Mouse (Mus musculus): ENCODE results near the gene Oaz2. TPM values are rescaled to one million over a fixed set of nuclear protein-coding genes. Genes with fewer than 3 reads are reported as not detected.

Oaz2 gene
- polyA plus RNA-seq (2021; fragmentation: Nextera tagmentation), result 260 and 293 TPM in 2 replicates
- long read RNA-seq, experiment 1, partial matches to known transcripts, result 24 of 2,071 reads
- long read RNA-seq, experiment 1, other reads (novel, unspliced or antisense), result 2,043 of 2,071 reads
- long read RNA-seq, experiment 2, partial matches to known transcripts, result 60 of 459 reads
- long read RNA-seq, experiment 2, other reads (novel, unspliced or antisense), result 399 of 459 reads

GRCm38 (mm10) chr9:65667701-65668100 is at the start of gene Oaz2:
TSS of gene Oaz2 (plus strand) at chr9:65668001.

DNA sequence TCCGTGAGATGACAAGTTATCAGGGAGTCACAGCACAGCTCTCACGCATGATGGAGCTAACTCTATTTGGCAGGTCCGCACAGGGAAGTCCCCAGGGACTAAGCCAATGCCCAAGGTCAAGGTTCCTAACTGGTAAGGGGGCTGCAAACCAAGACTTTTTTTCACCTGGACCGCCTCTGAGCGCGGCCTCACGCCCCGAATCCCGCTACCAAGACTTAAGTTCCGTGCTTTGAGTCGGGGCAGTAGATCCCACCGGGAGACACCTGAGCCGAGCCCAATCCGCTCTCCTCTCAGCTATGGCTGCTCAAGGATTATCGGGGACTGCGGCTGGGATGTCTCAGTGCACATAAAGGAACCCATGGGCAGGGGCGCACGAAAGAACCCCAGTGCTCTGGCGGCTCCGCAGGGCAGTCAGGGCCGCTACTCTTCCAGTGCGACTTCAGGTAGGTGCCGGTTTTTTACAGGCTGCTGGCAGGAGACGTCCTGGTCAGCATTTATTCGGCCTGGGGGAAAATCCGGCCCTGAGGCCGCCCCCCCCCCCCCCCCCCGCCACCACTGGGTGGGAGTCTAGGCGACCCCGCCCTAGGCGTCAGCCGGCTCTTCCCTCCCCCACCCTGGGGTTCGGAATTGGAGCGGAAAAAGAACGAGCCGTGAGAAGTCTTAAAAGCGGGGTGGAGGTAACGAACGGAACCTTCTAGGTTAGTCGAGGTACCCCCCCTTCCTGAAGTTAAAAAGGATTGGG is 38.6 kb upstream of the Oaz2 start, which contains the start of gene Rbpms2:
TSS of gene Rbpms2 (plus strand) at position 624 of the 742 bp plus-strand sequence.

Other genes starting within 250 kb of the Oaz2 start
- gene Slc51b, start 245.0 kb upstream of the Oaz2 start, polyA plus RNA-seq (2021; fragmentation: Nextera tagmentation), result not detected in 2 replicates
- gene Mtfmt, start 232.2 kb upstream of the Oaz2 start, polyA plus RNA-seq (2021; fragmentation: Nextera tagmentation), result 9.8 and 10.9 TPM in 2 replicates
- gene Spg21, start 207.1 kb upstream of the Oaz2 start, polyA plus RNA-seq (2021; fragmentation: Nextera tagmentation), result 37.2 and 47.8 TPM in 2 replicates
- 0.15 TPM in 1 of 2 replicates, not detected in the other for gene Ankdd1a, start 147.8 kb upstream of the Oaz2 start, polyA plus RNA-seq (2021; fragmentation: Nextera tagmentation)
- gene Plekho2, start 88.0 kb upstream of the Oaz2 start, polyA plus RNA-seq (2021; fragmentation: Nextera tagmentation), result 4.7 and 7.0 TPM in 2 replicates
- 0.14 and 0.18 TPM in 2 replicates for gene Pif1, start 80.8 kb upstream of the Oaz2 start, polyA plus RNA-seq (2021; fragmentation: Nextera tagmentation)
- gene Rbpms2, start 38.4 kb upstream of the Oaz2 start, polyA plus RNA-seq (2021; fragmentation: Nextera tagmentation), result 1.8 and 3.2 TPM in 2 replicates
- 3.1 and 3.3 TPM in 2 replicates for gene Zfp609, start 159.6 kb downstream of the Oaz2 start, polyA plus RNA-seq (2021; fragmentation: Nextera tagmentation)
- 0.80 and 0.85 TPM in 2 replicates for gene Pclaf, start 222.2 kb downstream of the Oaz2 start, polyA plus RNA-seq (2021; fragmentation: Nextera tagmentation)
- gene Trip4, start 240.8 kb downstream of the Oaz2 start, polyA plus RNA-seq (2021; fragmentation: Nextera tagmentation), result 13.8 and 18.7 TPM in 2 replicates
- gene Csnk1g1, start 240.9 kb downstream of the Oaz2 start, polyA plus RNA-seq (2021; fragmentation: Nextera tagmentation), result 12.9 and 14.9 TPM in 2 replicates